In the genomic region with DNA sequence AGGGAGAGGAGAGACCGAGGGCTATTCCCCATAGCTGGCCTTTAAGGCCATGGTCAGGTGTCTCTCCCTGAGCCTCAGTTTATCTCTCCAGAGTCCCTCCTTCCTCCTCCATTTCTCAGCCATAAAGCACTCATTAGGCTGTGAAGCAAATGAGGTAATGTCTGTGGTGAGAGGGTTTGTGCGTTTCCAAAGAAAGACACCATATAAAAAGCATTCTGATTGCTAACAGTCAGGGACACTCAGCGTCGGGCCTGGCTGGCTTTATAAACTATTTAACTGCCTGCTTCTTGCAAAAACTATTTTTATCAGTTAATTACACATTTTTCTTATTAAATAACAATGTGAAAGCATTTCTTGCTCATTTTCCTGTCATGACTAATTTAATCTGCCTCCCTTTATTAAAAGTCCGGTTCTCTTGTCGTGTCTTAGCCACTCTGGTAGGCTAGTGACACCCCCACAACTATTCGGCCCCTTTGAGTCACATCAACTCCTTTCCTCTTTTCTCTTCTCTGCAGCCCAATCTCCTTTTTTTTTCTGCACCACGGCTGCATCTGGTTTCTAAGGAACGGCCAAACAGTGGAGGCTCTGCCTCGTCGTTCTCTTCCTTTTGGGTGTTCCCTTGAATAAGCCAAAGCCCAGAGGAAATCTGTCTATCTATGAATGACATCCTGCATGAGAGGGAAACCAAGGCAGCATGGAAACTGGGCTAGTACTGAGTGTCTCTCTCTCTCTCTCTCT, we compare ENCODE assay signal across 14 mouse cellular contexts.
DNase-seq lines count a peak whose midpoint lies in the region; ATAC-seq and TF ChIP-seq lines count a peak whose summit lies in the region.
"Had no signal": no experiment of that assay in that cellular context is flagged by ENCODE, and none has a peak within 500 bp of the region (broad histone marks: within the 10 kb centered on the region; RNA-seq: fewer than 3 reads in every experiment).

No protein-coding gene starts in this region.

- 17% methylated on average over 11 of the region's 11 CpGs for WGBS in forebrain, postnatal 0 days
- 39% methylated on average over 11 of the region's 11 CpGs for WGBS in midbrain, postnatal 0 days

- no peak for DNase-seq in frontal cortex, postnatal 14 days (ENCODE audit: low spot score in 2 of 2)
- peak; percentile 11 for DNase-seq in retina, embryonic 14.5 days (ENCODE audit: low spot score)
- no peak for DNase-seq in retina, postnatal 1 day
- peak; percentile 27 for DNase-seq in forebrain, postnatal 0 days
- DNase-seq in midbrain, postnatal 0 days (ENCODE audit: low spot score): no peak
- DNase-seq in urinary bladder, postnatal 36 days (ENCODE audit: low spot score in 2 of 2): no peak
- DNase-seq in ovary, adult 18-20 months (ENCODE audit: low spot score): no peak
- DNase-seq: cerebellum, adult 18-20 months; heart, adult 11 months; kidney, postnatal 4 days; lung, postnatal 14 days had no signal

- H3K4me2 ChIP-seq in forebrain, postnatal 0 days (ENCODE audit: low read depth): peak overlapping the region; percentile 40
- peak overlapping the region; percentile 10; the same call in 1 of the 2 replicates for H3K4me2 ChIP-seq in midbrain, postnatal 0 days (ENCODE audit: low read depth, low read length, poor library complexity, severe bottlenecking)
- H3K4me2 ChIP-seq: liver, embryonic 12.5 days had no signal

- no peaks in the 10 kb centered on the region for H3K9me3 ChIP-seq in forebrain, postnatal 0 days (ENCODE audit: low read length)
- H3K9me3 ChIP-seq in midbrain, postnatal 0 days (ENCODE audit: low read length): no peaks in the 10 kb centered on the region
- H3K9me3 ChIP-seq: liver, embryonic 12.5 days had no signal

- H3K27me3 ChIP-seq in forebrain, postnatal 0 days (ENCODE audit: insufficient read depth, low read length): no peaks in the 10 kb centered on the region
- H3K27me3 ChIP-seq in midbrain, postnatal 0 days (ENCODE audit: insufficient read depth, low read length): no peaks in the 10 kb centered on the region
- H3K27me3 ChIP-seq: liver, embryonic 12.5 days had no signal

- peaks cover 15% of the 10 kb centered on the region for H3K4me1 ChIP-seq in forebrain, postnatal 0 days (ENCODE audit: insufficient read depth)
- no peaks in the 10 kb centered on the region for H3K4me1 ChIP-seq in midbrain, postnatal 0 days (ENCODE audit: insufficient read depth, low read length)
- H3K4me1 ChIP-seq: liver, embryonic 12.5 days had no signal

- no peak overlapping the region for H3K4me3 ChIP-seq in forebrain, postnatal 0 days (ENCODE audit: low read depth, low read length)
- no peak overlapping the region for H3K4me3 ChIP-seq in midbrain, postnatal 0 days (ENCODE audit: low read depth, low read length)
- H3K4me3 ChIP-seq: liver, embryonic 12.5 days had no signal

- no peaks in the 10 kb centered on the region for H3K36me3 ChIP-seq in forebrain, postnatal 0 days (ENCODE audit: insufficient read depth)
- no peaks in the 10 kb centered on the region for H3K36me3 ChIP-seq in midbrain, postnatal 0 days (ENCODE audit: insufficient read depth, low read length)
- H3K36me3 ChIP-seq: liver, embryonic 12.5 days had no signal

- H3K9ac ChIP-seq in forebrain, postnatal 0 days: 0 out of 2 replicates have a peak overlapping the region, but pooled peaks have one; percentile 40
- H3K9ac ChIP-seq in midbrain, postnatal 0 days (replicated peaks; ENCODE audit: low read length, poor library complexity, severe bottlenecking): peak overlapping the region; percentile 33; the same call in 1 of the 2 replicates
- H3K9ac ChIP-seq: liver, embryonic 12.5 days had no signal

- TF ChIP-seq CTCF in forebrain, postnatal 0 days (IDR thresholded peaks at IDR 0.05; ENCODE audit: low read depth): no peak
- no peak for TF ChIP-seq CTCF in midbrain, postnatal 0 days (IDR thresholded peaks at IDR 0.05)

- H3K27ac ChIP-seq in forebrain, postnatal 0 days (ENCODE audit: low read depth, low read length): peak overlapping the region; percentile 54; the same call in 1 of the 2 replicates
- peak overlapping the region; percentile 60 for H3K27ac ChIP-seq in midbrain, postnatal 0 days (ENCODE audit: low read depth, low read length)
- H3K27ac ChIP-seq: liver, embryonic 12.5 days had no signal

- ATAC-seq in frontal cortex, adult (ENCODE audit: low TSS enrichment): peak; percentile 50
- ATAC-seq in forebrain, postnatal 0 days: peak; percentile 63
- ATAC-seq in midbrain, postnatal 0 days (ENCODE audit: low FRiP score): peak; percentile 45; the same call in 1 of the 2 replicates
- ATAC-seq: intestine, postnatal 0 days; liver, embryonic 12.5 days had no signal

Comparison
In these comparisons a context has a peak if more than half of its experiments do, and no peak if none do; other contexts are left out.
1. DNase-seq: peak in retina, embryonic 14.5 days (single experiment) and forebrain, postnatal 0 days (single experiment); none in frontal cortex, postnatal 14 days (0 of 2), retina, postnatal 1 day (single experiment), midbrain, postnatal 0 days (single experiment), urinary bladder, postnatal 36 days (0 of 2) and ovary, adult 18-20 months (single experiment).
2. Peak in every context shown above with its lines, with median percentiles within 50 percentile points of each other: ATAC-seq.